Mouse (Mus musculus) spleen, adult 2 months (tissue): Measurements from ENCODE around the gene Mphosph6. TPM values are rescaled to one million over a fixed set of nuclear protein-coding genes. Genes with fewer than 3 reads are reported as not detected.

Experiments
- DNase-seq, 2 experiments: peaks; one replicate each; pipeline versions ENCODE4 v3.0.0 to v3.0.0-alpha.2; 2012 to 2021; ENCODE audit warnings: low spot score in 2 of 2, low read depth in 1 of 2
- H3K27ac ChIP-seq: fragments of 200-500 bp; 2 replicates; pipeline ENCODE4 v1.5.1; 2012; ENCODE audit warnings: low read length, inconsistent platforms; ENCODE audit not compliant: insufficient read depth
- H3K27me3 ChIP-seq: fragments of 200-500 bp; 2 replicates; pipeline ENCODE4 v1.6.1; 2012; ENCODE audit warnings: mild to moderate bottlenecking, moderate library complexity, low read length, inconsistent platforms; ENCODE audit not compliant: control insufficient read depth, insufficient read depth
- H3K36me3 ChIP-seq: fragments of 200-500 bp; 2 replicates; pipeline ENCODE4 v1.6.1; 2012; ENCODE audit warnings: mild to moderate bottlenecking, low read length, inconsistent platforms; ENCODE audit not compliant: control insufficient read depth, insufficient read depth
- H3K4me1 ChIP-seq: fragments of 200-500 bp; 2 replicates; pipeline ENCODE4 v1.6.1; 2011; ENCODE audit warnings: inconsistent platforms; ENCODE audit not compliant: control insufficient read depth, insufficient read depth, insufficient read length
- H3K4me3 ChIP-seq: fragments of 200-500 bp; 2 replicates; pipeline ENCODE4 v1.5.1; 2011; ENCODE audit warnings: mild to moderate bottlenecking, inconsistent platforms; ENCODE audit not compliant: insufficient read depth, insufficient read length; ENCODE audit errors: extremely low read depth
- CTCF ChIP-seq: fragments of 200-500 bp; IDR thresholded peaks from 2 replicates; pipeline ENCODE4 v1.5.1; 2011; ENCODE audit warnings: mild to moderate bottlenecking, inconsistent platforms; ENCODE audit not compliant: insufficient read depth, insufficient read length, insufficient replicate concordance; ENCODE audit errors: extremely low read depth
- POLR2A ChIP-seq: fragments of 200-500 bp; IDR thresholded peaks from 2 replicates; pipeline ENCODE4 v1.6.1; 2011; ENCODE audit warnings: low read depth, low read length, inconsistent platforms
- WGBS: fragments of 180-500 bp; shearing (Covaris S2); methylation state at CpG from one replicate; pipeline ENCODE4 v1.1.7; 2018; 5-methylcytosine and 5-hydroxymethylcytosine counted together
- polyA plus RNA-seq: library from polyadenylated mRNA; depleted of rRNA; stranded (reverse); fragments of >200 nt; gene quantifications from 2 replicates; pipeline ENCODE4 v1.2.3, GENCODE M21; 2012

Mphosph6 gene
- polyA plus RNA-seq, 1 experiment: 3.0 TPM

- no peak overlapping the region for H3K4me3 ChIP-seq
- WGBS: 76% methylated on average over 2 of the region's 2 CpGs
- H3K4me1 ChIP-seq: no peaks in the 10 kb centered on the region
- H3K27me3 ChIP-seq: no peaks in the 10 kb centered on the region
- H3K36me3 ChIP-seq: no peaks in the 10 kb centered on the region
- H3K27ac ChIP-seq: no peak overlapping the region
- TF ChIP-seq CTCF (peak; percentile 19; the same call in 1 of the 2 replicates), POLR2A (no peak)
- no peak for DNase-seq
Measured at GRCm38 (mm10) chr8:117772126-117772525, 29.6 kb downstream of the Mphosph6 start.

- TF ChIP-seq CTCF (no peak), POLR2A (no peak)
- Histone ChIP-seq H3K27me3 (no peaks in the 10 kb centered on the region), H3K4me3 (no peak overlapping the region), H3K36me3 (no peaks in the 10 kb centered on the region), H3K4me1 (no peaks in the 10 kb centered on the region), H3K27ac (no peak overlapping the region)
- DNase-seq: no peak
- 79% methylated on average over 9 of the region's 9 CpGs for WGBS
Measured at GRCm38 (mm10) chr8:117771115-117771836, 30.5 kb downstream of the Mphosph6 start.

- TF ChIP-seq POLR2A: no peak
- TF ChIP-seq CTCF: no peak
- Histone ChIP-seq H3K4me1 (no peaks in the 10 kb centered on the region), H3K36me3 (no peaks in the 10 kb centered on the region), H3K4me3 (no peak overlapping the region), H3K27me3 (no peaks in the 10 kb centered on the region), H3K27ac (no peak overlapping the region)
- 82% methylated on average over 7 of the region's 7 CpGs for WGBS
- no peak for DNase-seq
Measured at GRCm38 (mm10) chr8:117768971-117769370, 32.8 kb downstream of the Mphosph6 start.

GRCm38 (mm10) chr8:117765947-117766346 is 35.8 kb downstream of the Mphosph6 start:
- no peak for TF ChIP-seq POLR2A
- no peak for TF ChIP-seq CTCF
- no peaks in the 10 kb centered on the region for H3K4me1 ChIP-seq
- H3K27ac ChIP-seq: no peak overlapping the region
- no peaks in the 10 kb centered on the region for H3K36me3 ChIP-seq
- no peaks in the 10 kb centered on the region for H3K27me3 ChIP-seq
- no peak for DNase-seq
- H3K4me3 ChIP-seq: no peak overlapping the region
- WGBS: 76% methylated on average over 5 of the region's 5 CpGs

- H3K27ac ChIP-seq: no peak overlapping the region
- 74% methylated on average over 4 of the region's 4 CpGs for WGBS
- no peaks in the 10 kb centered on the region for H3K36me3 ChIP-seq
Measured at GRCm38 (mm10) chr8:117764625-117765024, 37.1 kb downstream of the Mphosph6 start.

GRCm38 (mm10) chr8:117762776-117763175 is 39.0 kb downstream of the Mphosph6 start:
- 89% methylated on average over 6 of the region's 6 CpGs for WGBS
- H3K4me3 ChIP-seq: no peak overlapping the region
- no peaks in the 10 kb centered on the region for H3K4me1 ChIP-seq
- no peak overlapping the region for H3K27ac ChIP-seq
- H3K36me3 ChIP-seq: no peaks in the 10 kb centered on the region
- no peaks in the 10 kb centered on the region for H3K27me3 ChIP-seq
- no peak for DNase-seq
- TF ChIP-seq POLR2A (no peak), CTCF (no peak)

More at GRCm38 (mm10) chr8:117764625-117765024, 37.1 kb downstream of the Mphosph6 start:
- no peak for DNase-seq
- no peaks in the 10 kb centered on the region for H3K4me1 ChIP-seq
- no peak overlapping the region for H3K4me3 ChIP-seq
- no peaks in the 10 kb centered on the region for H3K27me3 ChIP-seq
- no peak for TF ChIP-seq CTCF
- no peak for TF ChIP-seq POLR2A

GRCm38 (mm10) chr8:117757900-117758299 is 43.8 kb downstream of the Mphosph6 start:
- 67% methylated on average over 11 of the region's 11 CpGs for WGBS
- Histone ChIP-seq H3K4me3 (no peak overlapping the region), H3K27me3 (no peaks in the 10 kb centered on the region), H3K36me3 (no peaks in the 10 kb centered on the region), H3K4me1 (no peaks in the 10 kb centered on the region), H3K27ac (no peak overlapping the region)
- DNase-seq: no peak
- TF ChIP-seq CTCF (no peak), POLR2A (no peak)
